Mouse (Mus musculus): Measurements from ENCODE around the gene Pafah1b1.

- TF ChIP-seq CTCF (IDR thresholded peaks at IDR 0.05; ENCODE audit: low read depth, low read length) (no peak), POLR2A (IDR thresholded peaks at IDR 0.05; ENCODE audit: extremely low read depth, insufficient read depth, low read length) (no peak)
Measured at GRCm38 (mm10) chr11:74639628-74640027, 84.8 kb downstream of the Pafah1b1 start.
